Mouse (Mus musculus) heart, embryonic 15.5 days (tissue): ENCODE data around the gene Bahcc1. TPM values are rescaled to one million over a fixed set of nuclear protein-coding genes. Genes with fewer than 3 reads are reported as not detected.

Source experiments
- ATAC-seq: fragments of 200-750 bp; cut with Nextera tagmentation; replicated peaks from 2 replicates; pipeline ENCODE4 v1.8.0; 2017; ENCODE audit warnings: low read depth, moderate TSS enrichment; ENCODE audit not compliant: insufficient number of reproducible peaks, insufficient read depth, low FRiP score
- H3K27ac ChIP-seq: fragments of 300-500 bp; sonication (generic); 2 replicates; pipeline ENCODE4 v1.5.1; 2015; ENCODE audit warnings: mild to moderate bottlenecking, inconsistent platforms
- H3K27me3 ChIP-seq: fragments of 300-500 bp; sonication (generic); 2 replicates; pipeline ENCODE4 v1.6.1; 2015; ENCODE audit warnings: inconsistent platforms
- H3K36me3 ChIP-seq: fragments of 300-500 bp; sonication (generic); 2 replicates; pipeline ENCODE4 v1.6.1; 2015; ENCODE audit warnings: mild to moderate bottlenecking, inconsistent platforms
- H3K4me1 ChIP-seq: fragments of 300-500 bp; sonication (generic); replicated peaks from 2 replicates; pipeline ENCODE4 v1.6.1; 2015; ENCODE audit warnings: inconsistent platforms
- H3K4me2 ChIP-seq: fragments of 300-500 bp; sonication (generic); 2 replicates; pipeline ENCODE4 v1.6.1; 2015; ENCODE audit warnings: inconsistent platforms, mild to moderate bottlenecking, moderate library complexity
- H3K4me3 ChIP-seq: fragments of 300-500 bp; sonication (generic); 2 replicates; pipeline ENCODE4 v1.5.1; 2015; ENCODE audit warnings: mild to moderate bottlenecking, inconsistent platforms
- H3K9ac ChIP-seq: fragments of 300-500 bp; sonication (generic); 2 replicates; pipeline ENCODE4 v1.6.1; 2015; ENCODE audit warnings: mild to moderate bottlenecking, inconsistent platforms
- H3K9me3 ChIP-seq: fragments of 300-500 bp; sonication (generic); replicated peaks from 2 replicates; pipeline ENCODE4 v1.6.1; 2016; ENCODE audit warnings: inconsistent platforms
- WGBS: fragments of 180-500 bp; shearing (Covaris S2); methylation state at CpG from one replicate; pipeline ENCODE4 v1.1.7; 2015; ENCODE audit warnings: mixed read lengths; 5-methylcytosine and 5-hydroxymethylcytosine counted together
- polyA plus RNA-seq: library from polyadenylated mRNA; unstranded; fragments of >200 nt; fragmentation: Nextera tagmentation; extraction: Ambion mirVana; gene quantifications from 2 replicates; pipeline ENCODE4 v1.2.1, GENCODE M21; 2015

The Bahcc1 gene
- polyA plus RNA-seq, result 4.2 and 5.7 TPM in 2 replicates

DNA sequence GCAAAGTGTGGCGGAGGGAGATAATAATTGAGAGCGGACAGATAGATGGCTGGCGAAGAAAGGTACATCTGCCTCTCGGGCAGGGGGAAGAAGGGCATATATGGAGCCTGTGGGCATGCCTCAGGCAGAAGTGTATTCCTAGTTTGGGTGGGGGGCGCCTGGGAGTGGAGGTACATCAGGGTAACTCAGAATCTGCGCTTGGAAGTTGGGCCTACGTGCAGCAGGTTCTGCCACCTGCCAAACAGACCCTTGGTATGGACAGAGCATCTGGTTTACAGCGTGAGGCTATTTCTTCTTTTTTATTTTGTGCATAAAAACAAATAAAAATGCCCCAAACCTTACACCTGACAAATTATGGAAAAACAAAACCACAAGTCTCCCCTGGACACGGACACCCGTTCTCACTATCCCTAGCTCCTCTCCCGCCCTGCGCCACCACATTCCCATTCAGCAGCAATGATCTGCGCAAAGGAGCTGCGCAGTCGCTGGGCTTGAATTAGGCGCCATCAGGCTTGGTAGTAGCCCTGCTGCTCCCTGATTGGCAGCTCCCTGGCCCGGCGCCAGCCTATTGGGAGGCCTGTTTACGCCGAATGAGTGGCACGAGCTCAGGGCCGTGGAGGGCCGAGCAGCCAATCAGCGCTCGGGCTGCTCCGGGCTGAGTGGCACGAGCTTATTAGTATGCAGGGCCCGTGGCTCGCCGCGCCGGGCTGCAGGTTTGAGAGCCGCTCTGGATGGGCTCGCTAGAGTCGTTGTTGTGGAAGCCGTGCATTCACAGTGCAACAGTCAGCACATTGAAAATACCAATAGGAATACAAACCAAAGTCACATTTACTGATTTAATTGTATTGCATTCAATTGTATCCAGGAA lies at the start of gene Bahcc1:
Gene Bahcc1 (plus strand): TSS at position 718 of the 868 bp plus-strand sequence.
- peak within 1 kb of the TSS; percentile 87 for H3K9ac ChIP-seq
- H3K27me3 ChIP-seq, result no peaks in the 10 kb centered on the region
- peak within 1 kb of the TSS; percentile 85 for H3K4me2 ChIP-seq
- peak within 1 kb of the TSS; percentile 70 for H3K4me3 ChIP-seq
- H3K4me1 ChIP-seq, result peaks cover 33% of the 10 kb centered on the region
- peak; percentile 87 for ATAC-seq
- no peaks in the 10 kb centered on the region for H3K36me3 ChIP-seq
- WGBS, result 2% methylated on average over 36 of the region's 36 CpGs
- peak within 1 kb of the TSS; percentile 88 for H3K27ac ChIP-seq
- H3K9me3 ChIP-seq, result no peaks in the 10 kb centered on the region

DNA sequence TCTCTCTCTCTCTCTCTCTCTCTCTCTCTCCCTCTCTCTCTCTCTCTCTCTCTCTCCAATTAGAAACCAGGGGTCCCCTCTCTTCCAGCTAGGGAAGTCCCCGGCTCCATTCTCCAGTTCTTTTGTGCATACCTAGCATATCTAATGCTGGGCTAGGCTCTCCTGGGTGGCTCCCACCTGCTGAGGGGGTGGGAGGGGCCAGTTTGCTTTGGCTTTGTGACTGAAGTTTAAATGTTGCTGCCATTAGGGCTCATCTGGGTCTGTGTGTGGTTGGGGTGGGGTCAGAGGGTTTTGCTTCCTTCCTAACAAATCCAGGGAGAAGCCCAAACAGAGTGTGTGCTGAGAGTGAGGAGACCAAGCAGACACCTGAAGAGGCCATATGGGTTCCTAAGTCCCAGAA lies 49.6 kb upstream of the Bahcc1 start:
- H3K27ac ChIP-seq, result no peak overlapping the region
- 55% methylated on average over 1 of the region's 1 CpGs for WGBS
- H3K4me1 ChIP-seq, result peaks cover 52% of the 10 kb centered on the region
- no peak overlapping the region for H3K4me3 ChIP-seq
- no peaks in the 10 kb centered on the region for H3K36me3 ChIP-seq
- H3K4me2 ChIP-seq, result no peak overlapping the region
- no peak overlapping the region for H3K9ac ChIP-seq
- no peak for ATAC-seq
- H3K9me3 ChIP-seq, result no peaks in the 10 kb centered on the region
- H3K27me3 ChIP-seq, result no peaks in the 10 kb centered on the region

DNA sequence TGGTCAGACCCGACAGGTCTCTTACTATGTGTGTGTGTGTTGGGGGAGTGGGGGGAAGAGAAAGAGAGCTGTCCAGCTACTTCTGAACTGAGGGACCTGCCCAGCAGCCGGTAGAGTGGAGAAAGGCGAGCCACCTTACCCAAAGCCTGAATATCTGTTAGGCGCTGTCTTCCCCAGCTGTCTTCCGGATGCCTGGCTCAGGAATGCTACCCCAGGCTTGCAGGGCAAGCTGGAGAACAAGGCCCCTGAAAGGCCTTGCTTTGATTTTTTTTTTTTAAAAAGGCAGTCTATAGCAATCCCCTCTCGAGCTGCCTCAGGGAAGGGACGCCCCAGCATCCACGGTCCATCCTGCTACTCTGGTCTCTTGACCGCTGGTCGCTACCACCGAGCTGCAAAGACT lies 49.0 kb upstream of the Bahcc1 start:
- peak overlapping the region; percentile 9; the same call in 1 of the 2 replicates for H3K4me2 ChIP-seq

DNA sequence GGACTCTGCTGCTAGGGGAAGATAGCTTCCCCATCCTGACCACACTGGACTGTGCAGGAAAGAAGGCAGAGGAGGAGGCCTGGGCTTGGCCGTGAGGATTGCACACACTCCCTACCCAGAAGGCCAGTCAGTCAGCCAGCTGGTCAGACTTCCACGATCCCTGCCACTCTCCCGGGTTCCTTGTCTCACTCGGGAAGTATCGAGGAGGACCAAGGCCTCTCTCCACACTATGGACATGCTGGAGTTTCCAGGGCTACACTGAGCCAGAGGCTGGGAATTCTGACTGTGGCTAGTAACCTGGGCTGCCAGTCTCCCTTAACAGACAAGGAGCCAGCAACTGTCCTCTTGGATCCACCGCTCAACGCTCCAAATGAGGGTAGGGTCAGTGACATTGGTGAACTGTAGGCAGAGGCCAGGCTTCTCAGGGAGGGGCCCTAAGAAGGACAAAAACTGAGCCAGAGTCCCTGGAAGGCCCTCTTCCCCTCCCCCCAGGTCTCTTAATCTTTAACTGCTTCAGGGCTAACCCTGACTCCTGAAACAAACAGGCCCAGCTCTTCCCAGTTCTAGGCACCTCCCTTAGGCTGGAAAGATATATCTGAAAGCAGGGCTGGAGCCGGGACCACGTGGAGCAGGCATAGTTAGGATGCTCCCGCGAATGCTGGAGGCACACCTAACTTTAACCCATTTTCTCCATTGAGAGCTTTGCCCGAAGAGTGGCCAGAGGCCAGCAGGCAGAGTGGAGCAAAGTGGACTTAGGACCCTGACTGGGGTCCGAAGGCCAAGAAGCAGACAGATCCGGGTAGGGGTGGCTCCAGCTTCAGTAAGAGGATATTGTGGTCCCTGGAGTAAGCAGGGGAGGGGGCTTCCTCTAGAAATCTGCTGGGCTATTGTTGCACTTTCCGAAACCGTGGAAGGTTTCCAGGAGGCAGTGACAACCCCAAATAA lies 48.1 kb upstream of the Bahcc1 start:
- Histone ChIP-seq H3K9ac (peak overlapping the region; percentile 95), H3K27ac (peak overlapping the region; percentile 88), H3K4me2 (peak overlapping the region; percentile 88), H3K4me1 (peaks cover 52% of the 10 kb centered on the region), H3K9me3 (no peaks in the 10 kb centered on the region), H3K27me3 (no peaks in the 10 kb centered on the region), H3K36me3 (no peaks in the 10 kb centered on the region), H3K4me3 (peak overlapping the region; percentile 84)
- WGBS, result 17% methylated on average over 16 of the region's 16 CpGs
- ATAC-seq, result 0 out of 2 replicates have a peak, but pooled peaks have one; percentile 15

More for the DNA sequence above, 49.0 kb upstream of the Bahcc1 start:
- Histone ChIP-seq H3K4me3 (no peak overlapping the region), H3K9ac (no peak overlapping the region), H3K4me1 (peaks cover 52% of the 10 kb centered on the region), H3K27me3 (no peaks in the 10 kb centered on the region), H3K9me3 (no peaks in the 10 kb centered on the region), H3K36me3 (no peaks in the 10 kb centered on the region), H3K27ac (peak overlapping the region; percentile 88)
- no peak for ATAC-seq
- WGBS, result 50% methylated on average over 11 of the region's 11 CpGs

GRCm38 (mm10) chr11:120185316-120186141 lies 47.2 kb upstream of the Bahcc1 start:
- Histone ChIP-seq H3K36me3 (no peaks in the 10 kb centered on the region), H3K4me2 (peak overlapping the region; percentile 88), H3K27me3 (no peaks in the 10 kb centered on the region), H3K9me3 (no peaks in the 10 kb centered on the region), H3K27ac (peak overlapping the region; percentile 88), H3K4me3 (peak overlapping the region; percentile 84), H3K9ac (peak overlapping the region; percentile 95), H3K4me1 (peaks cover 56% of the 10 kb centered on the region)
- no peak for ATAC-seq
- 6% methylated on average over 54 of the region's 54 CpGs for WGBS

DNA sequence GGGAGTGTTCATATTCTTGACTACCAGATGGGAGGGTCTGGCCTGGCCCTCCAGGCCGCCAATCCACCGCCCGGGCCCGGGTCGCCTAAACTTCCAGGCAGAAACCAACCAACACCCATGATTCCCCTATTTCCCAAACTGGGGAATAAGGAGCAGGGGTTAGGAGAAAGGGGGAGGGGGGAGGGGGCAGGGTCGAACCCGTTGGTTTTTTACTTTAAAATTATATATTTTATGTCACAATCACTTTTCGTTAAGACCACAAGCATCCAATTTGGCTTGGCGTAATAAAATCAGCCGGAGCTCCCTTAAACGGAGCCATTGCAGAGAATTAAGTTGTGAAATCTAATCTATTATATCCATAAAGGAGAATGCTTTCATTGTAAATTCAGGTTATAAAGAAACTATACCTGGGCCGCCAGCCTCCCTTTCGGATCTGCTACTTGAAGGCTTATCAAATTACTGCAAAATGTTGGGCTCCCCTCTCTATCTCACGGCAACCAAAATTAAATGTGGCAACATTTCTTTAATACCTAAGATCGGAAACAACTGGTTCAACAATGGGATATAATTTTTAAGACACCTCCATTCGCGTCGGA lies 46.5 kb upstream of the Bahcc1 start:
- peak overlapping the region; percentile 95 for H3K9ac ChIP-seq
- H3K36me3 ChIP-seq, result no peaks in the 10 kb centered on the region
- peak overlapping the region; percentile 88 for H3K27ac ChIP-seq
- 22% methylated on average over 18 of the region's 18 CpGs for WGBS
- peaks cover 63% of the 10 kb centered on the region for H3K4me1 ChIP-seq
- ATAC-seq, result no peak
- H3K4me2 ChIP-seq, result peak overlapping the region; percentile 88
- H3K9me3 ChIP-seq, result no peaks in the 10 kb centered on the region
- no peaks in the 10 kb centered on the region for H3K27me3 ChIP-seq
- H3K4me3 ChIP-seq, result peak overlapping the region; percentile 84

- Histone ChIP-seq H3K36me3 (no peaks in the 10 kb centered on the region), H3K9ac (peak overlapping the region; percentile 95), H3K4me1 (peaks cover 64% of the 10 kb centered on the region), H3K4me2 (peak overlapping the region; percentile 88), H3K4me3 (peak overlapping the region; percentile 84), H3K9me3 (no peaks in the 10 kb centered on the region), H3K27me3 (no peaks in the 10 kb centered on the region), H3K27ac (peak overlapping the region; percentile 88)
- WGBS, result 8% methylated on average over 20 of the region's 20 CpGs
- no peak for ATAC-seq
Observed at GRCm38 (mm10) chr11:120186821-120187235, 45.9 kb upstream of the Bahcc1 start.

DNA sequence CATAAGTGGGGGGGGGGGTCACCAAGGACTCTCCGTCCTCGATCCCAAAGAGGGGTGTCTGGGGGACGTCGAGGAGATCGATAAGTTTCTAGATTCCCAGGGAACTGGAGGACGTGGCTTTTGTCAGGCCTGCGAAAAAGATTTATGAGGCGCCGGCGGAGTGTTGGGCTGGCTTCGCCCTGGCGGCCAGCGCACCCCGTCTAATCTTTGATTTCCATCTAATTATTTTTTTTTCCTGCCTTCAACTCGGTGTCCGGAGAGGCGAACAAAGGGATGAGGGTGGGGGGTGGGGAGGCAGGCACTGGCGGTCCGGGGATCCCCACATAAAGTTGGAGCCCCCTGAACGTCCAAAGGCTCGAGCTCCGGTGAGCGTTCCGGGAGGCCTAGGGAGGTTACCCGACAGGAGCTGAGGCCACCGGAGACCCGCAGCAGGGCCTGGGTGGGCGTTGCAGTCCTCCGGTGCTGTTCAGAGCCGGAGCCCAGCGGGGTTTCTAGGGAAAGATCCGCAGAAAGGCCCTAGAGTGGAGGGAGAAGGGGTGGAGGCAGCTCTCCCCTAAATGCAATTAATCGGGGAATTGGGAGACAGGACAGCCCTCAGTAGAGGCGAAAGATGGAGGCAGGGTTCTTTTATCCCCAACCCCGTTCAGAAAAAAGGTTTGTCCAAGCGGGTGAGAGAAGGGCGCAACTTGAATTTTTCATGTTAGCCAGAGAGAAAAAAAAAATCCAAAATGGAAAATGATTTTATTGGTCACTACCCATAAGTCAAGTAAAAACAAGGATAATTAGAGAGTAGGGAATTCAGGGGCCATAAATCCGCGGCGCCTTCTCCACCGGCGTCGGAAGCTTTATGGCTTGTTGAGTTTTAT lies 45.3 kb upstream of the Bahcc1 start:
- Histone ChIP-seq H3K27ac (peak overlapping the region; percentile 97), H3K36me3 (no peaks in the 10 kb centered on the region), H3K4me3 (peak overlapping the region; percentile 84), H3K9me3 (no peaks in the 10 kb centered on the region), H3K4me2 (peak overlapping the region; percentile 88), H3K4me1 (peaks cover 58% of the 10 kb centered on the region), H3K9ac (peak overlapping the region; percentile 95), H3K27me3 (no peaks in the 10 kb centered on the region)
- ATAC-seq, result no peak
- 3% methylated on average over 43 of the region's 43 CpGs for WGBS

DNA sequence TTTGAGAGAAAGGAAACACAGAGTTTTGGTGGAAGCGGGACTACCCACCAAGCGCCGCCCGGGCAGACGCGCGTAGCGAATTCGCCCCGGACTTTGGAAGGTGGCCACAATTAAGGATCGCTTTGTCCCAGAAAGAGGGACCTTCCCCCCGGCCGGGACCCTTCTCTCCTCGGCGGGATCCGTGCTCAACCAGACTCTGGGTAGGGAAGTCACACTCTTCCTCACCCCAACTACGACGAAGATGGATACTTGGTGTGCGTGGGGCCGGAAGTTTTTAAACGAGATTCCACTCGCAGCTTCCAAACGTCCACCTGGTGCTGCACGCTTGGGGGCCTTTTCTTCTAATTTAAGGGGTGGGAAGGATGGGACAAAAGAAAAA lies 44.7 kb upstream of the Bahcc1 start:
- H3K4me3 ChIP-seq, result peak overlapping the region; percentile 84
- H3K27ac ChIP-seq, result peak overlapping the region; percentile 97; the same call in 1 of the 2 replicates
- under 1% methylated on average over 24 of the region's 24 CpGs for WGBS
- no peaks in the 10 kb centered on the region for H3K9me3 ChIP-seq
- peaks cover 53% of the 10 kb centered on the region for H3K4me1 ChIP-seq
- H3K27me3 ChIP-seq, result no peaks in the 10 kb centered on the region
- no peaks in the 10 kb centered on the region for H3K36me3 ChIP-seq
- peak overlapping the region; percentile 88 for H3K4me2 ChIP-seq
- peak overlapping the region; percentile 95 for H3K9ac ChIP-seq
- no peak for ATAC-seq
